Comparison of ENCODE assay signal across 21 mouse cellular contexts in the genomic region with DNA sequence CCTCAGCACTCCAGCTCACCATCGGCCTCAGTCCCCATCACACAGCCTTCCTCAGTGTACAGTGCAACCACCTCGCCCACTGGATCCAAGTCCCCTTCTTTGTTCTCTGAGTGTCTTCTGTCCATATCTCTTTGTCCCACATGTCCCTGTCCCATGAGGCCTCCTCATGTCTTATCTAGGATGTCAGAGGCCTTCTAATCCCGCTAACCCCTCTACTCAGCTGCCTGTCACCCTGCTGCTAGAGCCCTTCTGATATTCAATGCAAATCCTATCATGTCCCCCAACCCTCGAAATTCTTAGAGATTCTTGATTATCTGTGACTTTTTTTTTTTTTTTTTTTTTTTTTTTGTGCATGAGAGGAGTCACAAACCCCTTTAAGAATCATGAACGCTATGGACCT. TPM values are rescaled to one million over a fixed set of nuclear protein-coding genes. Genes with fewer than 3 reads are reported as not detected.
DNase-seq lines count a peak whose midpoint lies in the region; ATAC-seq lines count a peak whose summit lies in the region.
"Had no signal": no experiment of that assay in that cellular context is flagged by ENCODE, and none has a peak within 500 bp of the region (broad histone marks: within the 10 kb centered on the region; RNA-seq: fewer than 3 reads in every experiment).

No protein-coding gene starts in this region.

- H3K4me3 ChIP-seq in erythroblast, embryonic 14.5 days (replicated peaks) = peak overlapping the region; percentile 44
- no peak overlapping the region for H3K4me3 ChIP-seq in limb, embryonic 12.5 days (replicated peaks)
- H3K4me3 ChIP-seq in limb, embryonic 10.5 days = no peak overlapping the region
- 0 out of 2 replicates have a peak overlapping the region, but pooled peaks have one; percentile 21 for H3K4me3 ChIP-seq in liver, embryonic 13.5 days (replicated peaks)
- H3K4me3 ChIP-seq in hindbrain, embryonic 14.5 days (replicated peaks; ENCODE audit: low read length) = no peak overlapping the region
- H3K4me3 ChIP-seq: embryonic facial prominence, embryonic 12.5 days; forebrain, embryonic 10.5 days; lung, embryonic 15.5 days had no signal

- ATAC-seq in erythroblast, adult 5-6 weeks (replicated peaks; ENCODE audit: low FRiP score, poor library complexity, severe bottlenecking) = no peak
- ATAC-seq in limb, embryonic 12.5 days (ENCODE audit: insufficient number of reproducible peaks, insufficient read depth, low FRiP score, low TSS enrichment, low read depth) = no peak
- ATAC-seq in liver, embryonic 13.5 days (ENCODE audit: low read depth) = peak; percentile 92
- no peak for ATAC-seq in hindbrain, embryonic 14.5 days (ENCODE audit: low FRiP score)
- ATAC-seq: hindbrain, postnatal 0 days; midbrain, embryonic 16.5 days had no signal

- no peaks in the 10 kb centered on the region for H3K27me3 ChIP-seq in erythroblast, embryonic 14.5 days (ENCODE audit: control insufficient read depth)
- no peaks in the 10 kb centered on the region for H3K27me3 ChIP-seq in limb, embryonic 12.5 days
- H3K27me3 ChIP-seq in limb, embryonic 10.5 days (ENCODE audit: low read depth, poor library complexity, severe bottlenecking) = no peaks in the 10 kb centered on the region
- no peaks in the 10 kb centered on the region for H3K27me3 ChIP-seq in liver, embryonic 13.5 days
- no peaks in the 10 kb centered on the region for H3K27me3 ChIP-seq in hindbrain, embryonic 14.5 days (ENCODE audit: control insufficient read depth, insufficient read depth, low read length)
- H3K27me3 ChIP-seq: embryonic facial prominence, embryonic 12.5 days; lung, embryonic 15.5 days had no signal

- DNase-seq in limb, embryonic 10.5 days (ENCODE audit: low spot score) = no peak
- DNase-seq in liver, embryonic 13.5 days = peak; percentile 65
- DNase-seq in skeletal muscle tissue, adult 2 months (ENCODE audit: low read depth, low spot score) = peak; percentile 18
- DNase-seq in urinary bladder, postnatal 10 days (ENCODE audit: low spot score) = no peak
- no peak for DNase-seq in hindbrain, embryonic 14.5 days (ENCODE audit: low spot score)
- DNase-seq: adrenal gland, postnatal 14 days; cerebellum, adult 2 months; heart, postnatal 4 days; kidney, adult 11 months; thymus, adult 2 months had no signal

- H3K4me1 ChIP-seq in erythroblast, embryonic 14.5 days (ENCODE audit: control insufficient read depth) = peaks cover 56% of the 10 kb centered on the region
- H3K4me1 ChIP-seq in limb, embryonic 12.5 days (replicated peaks) = no peaks in the 10 kb centered on the region
- no peaks in the 10 kb centered on the region for H3K4me1 ChIP-seq in limb, embryonic 10.5 days
- peaks cover 53% of the 10 kb centered on the region for H3K4me1 ChIP-seq in liver, embryonic 13.5 days (replicated peaks)
- H3K4me1 ChIP-seq in hindbrain, embryonic 14.5 days (replicated peaks; ENCODE audit: control insufficient read depth, insufficient read depth, low read length) = no peaks in the 10 kb centered on the region
- H3K4me1 ChIP-seq: embryonic facial prominence, embryonic 12.5 days; forebrain, embryonic 10.5 days; lung, embryonic 15.5 days had no signal

- H3K4me2 ChIP-seq in limb, embryonic 12.5 days = no peak overlapping the region
- peak overlapping the region; percentile 56 for H3K4me2 ChIP-seq in liver, embryonic 13.5 days
- no peak overlapping the region for H3K4me2 ChIP-seq in hindbrain, embryonic 14.5 days (replicated peaks)
- H3K4me2 ChIP-seq: embryonic facial prominence, embryonic 12.5 days; lung, embryonic 15.5 days had no signal

- 89% methylated on average over 5 of the region's 5 CpGs for WGBS in limb, embryonic 12.5 days
- WGBS in limb, embryonic 10.5 days = 87% methylated on average over 5 of the region's 5 CpGs
- 16% methylated on average over 5 of the region's 5 CpGs for WGBS in liver, embryonic 13.5 days (ENCODE audit: insufficient replicate concordance)
- WGBS in hindbrain, embryonic 14.5 days = 83% methylated on average over 5 of the region's 5 CpGs

- no peaks in the 10 kb centered on the region for H3K9me3 ChIP-seq in erythroblast, embryonic 14.5 days (ENCODE audit: control insufficient read depth, low read length)
- H3K9me3 ChIP-seq in limb, embryonic 12.5 days = no peaks in the 10 kb centered on the region
- no peaks in the 10 kb centered on the region for H3K9me3 ChIP-seq in limb, embryonic 10.5 days (replicated peaks)
- no peaks in the 10 kb centered on the region for H3K9me3 ChIP-seq in liver, embryonic 13.5 days (replicated peaks)
- no peaks in the 10 kb centered on the region for H3K9me3 ChIP-seq in hindbrain, embryonic 14.5 days (ENCODE audit: control insufficient read depth, low read length)
- H3K9me3 ChIP-seq: embryonic facial prominence, embryonic 12.5 days; forebrain, embryonic 10.5 days; lung, embryonic 15.5 days had no signal

- no peak overlapping the region for H3K9ac ChIP-seq in limb, embryonic 12.5 days (replicated peaks)
- H3K9ac ChIP-seq in liver, embryonic 13.5 days = no peak overlapping the region; the same call in 1 of the 2 replicates
- no peak overlapping the region for H3K9ac ChIP-seq in hindbrain, embryonic 14.5 days
- H3K9ac ChIP-seq: embryonic facial prominence, embryonic 12.5 days; lung, embryonic 15.5 days had no signal

- 0 out of 2 replicates have a peak overlapping the region, but pooled peaks have one; percentile 9 for H3K27ac ChIP-seq in limb, embryonic 12.5 days
- H3K27ac ChIP-seq in limb, embryonic 10.5 days = no peak overlapping the region
- H3K27ac ChIP-seq in liver, embryonic 13.5 days = peak overlapping the region; percentile 79
- H3K27ac ChIP-seq in hindbrain, embryonic 14.5 days = no peak overlapping the region
- H3K27ac ChIP-seq: embryonic facial prominence, embryonic 12.5 days; forebrain, embryonic 10.5 days; hindbrain, postnatal 0 days; kidney, postnatal 0 days; lung, embryonic 15.5 days; macrophage had no signal

- peaks cover 82% of the 10 kb centered on the region for H3K36me3 ChIP-seq in erythroblast, embryonic 14.5 days (ENCODE audit: control insufficient read depth)
- peaks cover 87% of the 10 kb centered on the region for H3K36me3 ChIP-seq in limb, embryonic 12.5 days
- H3K36me3 ChIP-seq in limb, embryonic 10.5 days = peaks cover 78% of the 10 kb centered on the region
- H3K36me3 ChIP-seq in liver, embryonic 13.5 days = peaks cover 52% of the 10 kb centered on the region
- peaks cover 48% of the 10 kb centered on the region for H3K36me3 ChIP-seq in hindbrain, embryonic 14.5 days (replicated peaks; ENCODE audit: control insufficient read depth, insufficient read depth)

RNA-seq across cellular contexts. Expression of a gene that starts 22.7 kb away (rescaled TPM):
- 0.71 and 1.0 TPM in 2 replicates for polyA plus RNA-seq in erythroblast, embryonic 14.5 days (2012)
- total RNA-seq in erythroblast, adult 5-6 weeks (2015; ENCODE audit: low replicate concordance) = 20.9 and 23.2 TPM in 2 replicates
- 20.1 and 22.3 TPM in 2 replicates for total RNA-seq in erythroblast, adult 5-6 weeks (2017; ENCODE audit: low replicate concordance)
- 46.3 and 46.9 TPM in 2 replicates for polyA plus RNA-seq in limb, embryonic 12.5 days (2016; fragmentation: Nextera tagmentation; extraction: Ambion mirVana)
- polyA plus RNA-seq in limb, embryonic 10.5 days (2016; fragmentation: Nextera tagmentation; extraction: Ambion mirVana) = 46.8 and 51.6 TPM in 2 replicates
- 17.1 and 21.7 TPM in 2 replicates for polyA plus RNA-seq in liver, embryonic 13.5 days (2015; fragmentation: Nextera tagmentation; extraction: Ambion mirVana)
- polyA plus RNA-seq in hindbrain, embryonic 14.5 days (2014; fragmentation: Nextera tagmentation; extraction: Ambion mirVana) = 22.9 and 23.6 TPM in 2 replicates

RNA-seq across cellular contexts. Expression of a gene that starts 23.9 kb away (rescaled TPM):
- 2.4 and 3.1 TPM in 2 replicates for polyA plus RNA-seq in erythroblast, embryonic 14.5 days (2012)
- 0.58 and 4.0 TPM in 2 replicates for total RNA-seq in erythroblast, adult 5-6 weeks (2015; ENCODE audit: low replicate concordance)
- total RNA-seq in erythroblast, adult 5-6 weeks (2017; ENCODE audit: low replicate concordance) = 6.4 and 6.7 TPM in 2 replicates
- 49.4 and 52.7 TPM in 2 replicates for polyA plus RNA-seq in limb, embryonic 12.5 days (2016; fragmentation: Nextera tagmentation; extraction: Ambion mirVana)
- 36.3 and 42.9 TPM in 2 replicates for polyA plus RNA-seq in limb, embryonic 10.5 days (2016; fragmentation: Nextera tagmentation; extraction: Ambion mirVana)
- 26.7 and 28.1 TPM in 2 replicates for polyA plus RNA-seq in liver, embryonic 13.5 days (2015; fragmentation: Nextera tagmentation; extraction: Ambion mirVana)
- polyA plus RNA-seq in hindbrain, embryonic 14.5 days (2014; fragmentation: Nextera tagmentation; extraction: Ambion mirVana) = 77.6 and 83.0 TPM in 2 replicates

RNA-seq across cellular contexts. Expression of a gene that starts 49.1 kb away (rescaled TPM):
- polyA plus RNA-seq in erythroblast, embryonic 14.5 days (2012) = 0.42 and 0.43 TPM in 2 replicates
- 11.3 and 11.7 TPM in 2 replicates for total RNA-seq in erythroblast, adult 5-6 weeks (2015; ENCODE audit: low replicate concordance)
- 7.7 and 11.2 TPM in 2 replicates for total RNA-seq in erythroblast, adult 5-6 weeks (2017; ENCODE audit: low replicate concordance)
- 42.4 and 43.5 TPM in 2 replicates for polyA plus RNA-seq in limb, embryonic 12.5 days (2016; fragmentation: Nextera tagmentation; extraction: Ambion mirVana)
- 36.1 and 40.4 TPM in 2 replicates for polyA plus RNA-seq in limb, embryonic 10.5 days (2016; fragmentation: Nextera tagmentation; extraction: Ambion mirVana)
- 23.7 and 25.4 TPM in 2 replicates for polyA plus RNA-seq in liver, embryonic 13.5 days (2015; fragmentation: Nextera tagmentation; extraction: Ambion mirVana)
- 66.2 and 66.8 TPM in 2 replicates for polyA plus RNA-seq in hindbrain, embryonic 14.5 days (2014; fragmentation: Nextera tagmentation; extraction: Ambion mirVana)

RNA-seq across cellular contexts. Expression of a gene that starts 50.7 kb away (rescaled TPM):
- polyA plus RNA-seq in erythroblast, embryonic 14.5 days (2012) = not detected in 2 replicates
- total RNA-seq in erythroblast, adult 5-6 weeks (2015; ENCODE audit: low replicate concordance) = not detected in 2 replicates
- not detected in 2 replicates for total RNA-seq in erythroblast, adult 5-6 weeks (2017; ENCODE audit: low replicate concordance)
- 0.32 and 0.41 TPM in 2 replicates for polyA plus RNA-seq in limb, embryonic 12.5 days (2016; fragmentation: Nextera tagmentation; extraction: Ambion mirVana)
- polyA plus RNA-seq in limb, embryonic 10.5 days (2016; fragmentation: Nextera tagmentation; extraction: Ambion mirVana) = 0.11 and 0.33 TPM in 2 replicates
- 0.07 TPM in 1 of 2 replicates, not detected in the other for polyA plus RNA-seq in liver, embryonic 13.5 days (2015; fragmentation: Nextera tagmentation; extraction: Ambion mirVana)
- 98.1 and 125 TPM in 2 replicates for polyA plus RNA-seq in hindbrain, embryonic 14.5 days (2014; fragmentation: Nextera tagmentation; extraction: Ambion mirVana)
- total RNA-seq: gastrocnemius, postnatal 4 days had no signal
- polyA plus RNA-seq: macrophage had no signal

Comparison
In these comparisons a context has a peak if more than half of its experiments do, and no peak if none do; other contexts are left out.
1. H3K27ac ChIP-seq: peak in limb, embryonic 12.5 days (single experiment) and liver, embryonic 13.5 days (single experiment); none in limb, embryonic 10.5 days (single experiment) and hindbrain, embryonic 14.5 days (single experiment).
2. H3K4me3 ChIP-seq: peak in erythroblast, embryonic 14.5 days (single experiment) and liver, embryonic 13.5 days (single experiment); none in limb, embryonic 12.5 days (single experiment), limb, embryonic 10.5 days (single experiment) and hindbrain, embryonic 14.5 days (single experiment).
3. DNase-seq: peak in liver, embryonic 13.5 days (single experiment) and skeletal muscle tissue, adult 2 months (single experiment); none in limb, embryonic 10.5 days (single experiment), urinary bladder, postnatal 10 days (single experiment) and hindbrain, embryonic 14.5 days (single experiment).
4. RNA of a gene that starts 49.1 kb away (polyA plus RNA-seq): 66.2 to 66.8 TPM in hindbrain, embryonic 14.5 days, 42.4 to 43.5 TPM in limb, embryonic 12.5 days, 36.1 to 40.4 TPM in limb, embryonic 10.5 days and 23.7 to 25.4 TPM in liver, embryonic 13.5 days; 0.42 to 0.43 TPM in erythroblast, embryonic 14.5 days; every median in the first group is over 10 times any median in the second.